Mouse (Mus musculus) cortical plate, adult 2 months (tissue): ENCODE measurements around the gene Oxnad1. TPM values are rescaled to one million over a fixed set of nuclear protein-coding genes. Genes with fewer than 3 reads are reported as not detected.

ENCODE experiments used
- H3K27ac ChIP-seq: fragments of 200-500 bp; 2 replicates; pipeline ENCODE4 v1.5.1; 2012; ENCODE audit warnings: low read length, control low read depth, inconsistent platforms; ENCODE audit not compliant: insufficient read depth
- H3K4me1 ChIP-seq: fragments of 200-500 bp; 2 replicates; pipeline ENCODE4 v1.6.1; 2011; ENCODE audit warnings: low read length; ENCODE audit not compliant: control insufficient read depth, insufficient read depth
- H3K4me3 ChIP-seq: fragments of 200-500 bp; 2 replicates; pipeline ENCODE4 v1.5.1; 2011; ENCODE audit warnings: mild to moderate bottlenecking, low read length, control low read depth; ENCODE audit not compliant: insufficient read depth
- CTCF ChIP-seq: fragments of 200-500 bp; IDR thresholded peaks from 2 replicates; pipeline ENCODE4 v1.5.1; 2011; ENCODE audit warnings: mild to moderate bottlenecking, control low read depth, low read length; ENCODE audit not compliant: insufficient read depth; ENCODE audit errors: extremely low read depth
- POLR2A ChIP-seq: fragments of 200-500 bp; IDR thresholded peaks from 2 replicates; pipeline ENCODE4 v1.6.1; 2011; ENCODE audit warnings: mild to moderate bottlenecking, low read length, control low read depth; ENCODE audit not compliant: insufficient read depth; ENCODE audit errors: extremely low read depth
- polyA plus RNA-seq: library from polyadenylated mRNA; depleted of rRNA; stranded (reverse); fragments of >200 nt; gene quantifications from 2 replicates; pipeline ENCODE4 v1.2.3, GENCODE M21; 2012

Oxnad1 gene
- polyA plus RNA-seq, 1 experiment, result 20.5 TPM

DNA sequence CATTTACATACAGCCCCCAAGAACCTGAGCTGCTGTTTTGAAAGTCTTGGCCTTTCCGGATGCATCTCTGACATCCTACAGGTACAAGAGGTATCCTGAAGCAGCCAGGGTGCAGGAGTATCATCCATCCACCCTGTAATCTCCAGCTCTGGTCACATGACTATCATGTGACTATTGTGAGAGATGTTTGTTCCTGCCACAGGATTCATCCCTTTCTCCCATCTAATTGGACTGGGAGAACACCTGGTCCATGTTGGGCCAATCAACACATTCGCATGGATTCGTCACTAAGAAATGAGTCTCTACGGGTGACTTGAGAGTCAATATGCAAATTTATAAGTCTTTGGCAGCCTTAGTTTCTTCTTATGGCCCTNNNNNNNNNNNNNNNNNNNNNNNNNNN, 23.8 kb upstream of the Oxnad1 start:
- TF ChIP-seq CTCF, result no peak
- TF ChIP-seq POLR2A, result no peak
- no peak overlapping the region for H3K27ac ChIP-seq
- no peaks in the 10 kb centered on the region for H3K4me1 ChIP-seq
- H3K4me3 ChIP-seq, result no peak overlapping the region

GRCm38 (mm10) chr14:32072807-32073206, 12.4 kb upstream of the Oxnad1 start:
- peaks cover 2% of the 10 kb centered on the region for H3K4me1 ChIP-seq
- TF ChIP-seq CTCF (no peak), POLR2A (no peak)
- no peak overlapping the region for H3K4me3 ChIP-seq
- H3K27ac ChIP-seq, result no peak overlapping the region

- Histone ChIP-seq H3K4me3 (no peak overlapping the region), H3K27ac (no peak overlapping the region), H3K4me1 (peaks cover 2% of the 10 kb centered on the region)
- TF ChIP-seq CTCF (no peak), POLR2A (no peak)
These were observed 11.9 kb upstream of the Oxnad1 start for GRCm38 (mm10) chr14:32073211-32073685.

DNA sequence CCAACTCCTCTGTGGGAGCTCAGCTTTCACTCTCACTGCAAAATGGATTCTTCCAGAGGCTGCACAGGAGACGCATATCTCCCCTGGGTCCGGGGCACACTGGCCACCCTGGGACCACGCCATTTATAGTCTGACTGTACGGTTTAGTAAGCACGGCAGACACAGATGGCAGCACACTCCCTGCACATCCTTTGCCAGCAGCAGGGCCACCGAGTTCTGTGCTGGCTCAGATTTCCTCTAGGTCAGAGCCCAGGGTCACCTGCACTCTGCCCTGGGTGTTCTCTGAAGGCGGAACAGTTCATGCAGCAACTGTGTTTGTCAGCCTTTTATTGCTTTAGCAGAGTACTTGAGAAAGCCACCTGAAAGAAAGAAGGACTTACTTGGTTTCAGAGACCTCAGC, 11.3 kb upstream of the Oxnad1 start:
- TF ChIP-seq CTCF, result no peak
- TF ChIP-seq POLR2A, result no peak
- Histone ChIP-seq H3K4me1 (peaks cover 2% of the 10 kb centered on the region), H3K27ac (no peak overlapping the region), H3K4me3 (no peak overlapping the region)

- no peak for TF ChIP-seq POLR2A
- peak; percentile 98 for TF ChIP-seq CTCF
- Histone ChIP-seq H3K27ac (no peak overlapping the region), H3K4me1 (peaks cover 2% of the 10 kb centered on the region), H3K4me3 (no peak overlapping the region)
These were observed 8.1 kb upstream of the Oxnad1 start for GRCm38 (mm10) chr14:32076896-32077575.

DNA sequence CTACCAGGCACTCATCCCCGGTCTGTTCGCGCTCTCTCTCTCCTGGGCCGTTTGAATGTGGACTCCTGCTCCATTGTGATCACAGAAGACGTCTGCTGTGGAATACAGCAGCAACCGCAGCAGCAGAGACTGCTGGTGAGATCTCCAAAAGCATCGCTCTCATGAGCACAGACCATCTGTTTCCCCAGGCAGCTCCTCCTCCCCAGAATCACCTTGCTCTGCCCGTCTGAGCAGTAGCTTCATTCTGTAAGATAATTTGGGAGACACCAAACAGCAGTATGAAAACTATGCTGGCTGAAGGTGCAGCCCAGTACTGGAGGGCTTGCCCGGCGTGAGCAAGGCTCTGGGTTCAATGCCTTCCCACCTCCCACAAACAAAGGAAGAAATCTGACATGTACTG, 4.1 kb upstream of the Oxnad1 start:
- Histone ChIP-seq H3K4me3 (no peak overlapping the region), H3K27ac (no peak overlapping the region), H3K4me1 (peaks cover 1% of the 10 kb centered on the region; the same call in 1 of the 2 replicates)
- no peak for TF ChIP-seq CTCF

- TF ChIP-seq CTCF (no peak), POLR2A (no peak)
- peaks cover 3% of the 10 kb centered on the region; the same call in 1 of the 2 replicates for H3K4me1 ChIP-seq
These were observed 2.3 kb upstream of the Oxnad1 start for GRCm38 (mm10) chr14:32082891-32083290.

GRCm38 (mm10) chr14:32083466-32083865, 1.7 kb upstream of the Oxnad1 start:
- Histone ChIP-seq H3K4me1 (peaks cover 3% of the 10 kb centered on the region; the same call in 1 of the 2 replicates), H3K4me3 (no peak overlapping the region), H3K27ac (no peak overlapping the region)
- TF ChIP-seq CTCF (no peak), POLR2A (no peak)

More at GRCm38 (mm10) chr14:32082891-32083290, 2.3 kb upstream of the Oxnad1 start:
- no peak overlapping the region for H3K4me3 ChIP-seq
- no peak overlapping the region for H3K27ac ChIP-seq

DNA sequence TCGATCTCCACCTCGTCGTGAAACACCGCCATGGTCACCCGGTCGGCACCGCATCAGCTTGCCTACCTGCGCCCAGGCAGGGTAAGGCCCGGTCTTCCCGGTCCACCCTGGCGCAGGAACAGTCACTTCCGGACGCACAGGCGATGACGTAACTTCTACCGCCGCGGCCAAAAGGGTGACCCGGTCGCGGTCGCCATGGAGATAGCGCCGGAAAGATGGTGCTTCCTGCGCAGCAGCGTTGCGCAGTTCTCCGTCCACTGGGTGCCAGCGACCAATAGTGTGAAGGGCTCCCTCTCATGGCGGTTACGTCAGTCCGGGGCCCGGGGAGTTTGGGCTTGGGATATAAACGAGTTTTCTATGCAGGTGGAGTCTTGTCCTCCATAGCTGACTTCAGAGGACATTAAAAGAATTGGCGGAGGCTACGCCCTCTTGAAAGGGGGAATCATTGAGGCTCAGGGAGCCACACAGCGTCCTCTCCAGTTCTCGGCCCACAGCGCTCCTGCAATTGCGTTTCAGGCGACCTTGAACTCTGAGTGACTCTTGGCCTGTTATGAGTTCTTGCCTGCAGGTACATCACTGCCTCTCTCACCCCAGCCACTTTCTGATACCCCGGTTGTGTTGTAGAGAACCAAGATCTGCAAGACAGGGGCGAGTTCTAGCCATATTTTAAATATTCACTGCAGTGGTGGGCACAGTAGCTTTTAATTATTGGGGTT, 470 bp downstream of the Oxnad1 start, which contains the start of gene Dph3:
Gene Dph3 (minus strand): TSS at position 244 of the 716 bp plus-strand sequence.
- TF ChIP-seq CTCF, result no peak; the same call in 1 of the 2 replicates
- TF ChIP-seq POLR2A, result peak; percentile 61
- Histone ChIP-seq H3K4me3 (peak within 1 kb of the TSS; percentile 48), H3K4me1 (peaks cover 3% of the 10 kb centered on the region; the same call in 1 of the 2 replicates), H3K27ac (peak within 1 kb of the TSS; percentile 53)
